Mouse (Mus musculus): ENCODE data around the gene Xrn2.

DNA sequence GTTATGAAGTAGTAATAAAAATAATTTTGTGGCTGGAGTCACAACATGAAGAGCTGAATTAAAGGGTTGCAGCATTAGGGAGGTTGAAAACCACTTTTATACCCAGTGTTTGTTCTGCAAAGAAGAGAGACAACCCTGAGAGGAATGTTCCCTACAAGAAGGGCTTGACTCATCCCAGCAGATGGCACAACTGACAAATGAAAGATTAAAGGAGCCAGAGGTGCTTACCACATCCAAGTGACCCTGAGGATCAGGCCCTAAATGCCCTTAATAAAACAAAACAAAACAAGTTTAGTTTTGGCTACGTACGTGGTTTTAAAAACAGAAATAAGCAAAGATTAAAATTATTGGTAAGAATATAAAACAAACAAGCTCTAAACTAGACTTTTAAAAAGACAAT lies 28.0 kb upstream of the Xrn2 start:
- TF ChIP-seq CTCF (IDR thresholded peaks at IDR 0.05; ENCODE audit: low read depth, low read length): no peak
- TF ChIP-seq POLR2A (IDR thresholded peaks at IDR 0.05; ENCODE audit: borderline replicate concordance, low read depth, low read length): no peak

All from bone marrow macrophage, adult 2 months (primary cell).